Mouse (Mus musculus): ENCODE results near the gene Gm853. TPM values are rescaled to one million over a fixed set of nuclear protein-coding genes. Genes with fewer than 3 reads are reported as not detected.

The Gm853 gene
- total RNA-seq, 1 experiment from 2014 or later: not detected

DNA sequence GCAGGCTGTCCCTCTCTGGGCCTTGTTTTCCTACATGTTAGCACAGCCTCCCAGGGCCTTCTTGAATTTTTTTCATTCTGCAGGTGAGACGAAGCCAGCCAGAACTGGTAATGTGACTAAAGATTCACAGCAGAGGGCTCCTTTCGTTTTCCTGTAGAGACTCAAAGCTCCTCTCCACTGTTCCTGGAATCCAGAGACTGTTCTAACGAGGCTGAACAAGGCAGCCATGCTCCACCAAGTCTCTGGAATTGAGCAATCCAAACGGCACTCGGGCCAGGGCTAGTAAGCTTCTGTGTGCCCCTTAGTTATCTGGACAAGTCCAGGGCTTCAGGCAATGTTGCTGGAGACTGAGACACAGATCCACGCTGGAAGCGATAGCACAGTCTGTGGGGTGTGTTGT is 44.7 kb downstream of the Gm853 start:
- ATAC-seq (replicated peaks; ENCODE audit: insufficient number of reproducible peaks, low FRiP score, low TSS enrichment, poor library complexity, severe bottlenecking): no peak

DNA sequence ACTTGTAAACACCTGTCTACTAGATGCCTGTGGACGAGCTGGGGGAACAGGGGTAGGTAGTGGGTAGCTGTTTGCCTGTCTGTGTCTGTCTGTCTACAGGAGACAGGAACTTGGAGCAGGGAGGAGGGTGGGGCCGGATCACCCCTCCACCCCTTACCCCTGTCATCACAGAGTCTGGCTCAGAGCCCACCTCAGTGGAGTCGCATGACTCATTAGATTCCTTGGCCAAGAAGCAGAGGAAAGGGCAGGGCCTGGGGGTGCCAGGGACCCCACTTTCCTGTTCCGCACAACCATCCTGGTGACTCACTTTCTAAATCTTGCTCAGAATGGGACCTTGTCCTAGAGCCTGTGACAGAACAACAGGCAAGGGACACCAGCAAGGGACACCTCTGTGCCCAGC is 45.1 kb downstream of the Gm853 start:
- no peak for ATAC-seq (replicated peaks; ENCODE audit: insufficient number of reproducible peaks, low FRiP score, low TSS enrichment, poor library complexity, severe bottlenecking)

DNA sequence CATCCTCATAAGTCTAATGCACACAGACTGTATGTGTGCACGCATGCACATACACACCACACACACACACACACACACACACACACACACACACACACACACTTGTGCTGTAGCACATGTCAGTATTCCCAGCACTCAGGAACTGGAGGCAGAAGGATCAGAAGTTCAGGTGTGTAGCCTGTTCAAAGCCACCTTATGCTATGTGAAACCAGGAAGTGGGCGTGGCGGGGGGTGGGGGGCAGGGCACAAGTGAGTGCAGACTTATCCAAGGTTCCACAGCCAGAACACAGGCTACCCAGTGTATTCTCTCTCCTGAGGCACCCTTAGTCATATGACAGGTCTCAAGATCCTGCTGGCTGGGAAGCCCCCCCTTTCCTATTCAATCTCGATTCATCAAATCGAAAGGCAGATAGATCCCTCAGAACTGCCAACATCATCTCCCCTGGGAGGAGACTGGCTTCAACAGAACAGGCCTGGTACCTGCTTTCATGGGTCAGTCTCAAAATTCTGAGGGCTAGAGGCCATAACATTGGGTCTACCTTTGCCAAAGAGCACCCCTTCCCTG is 46.0 kb downstream of the Gm853 start:
- ATAC-seq (replicated peaks; ENCODE audit: insufficient number of reproducible peaks, low FRiP score, low TSS enrichment, poor library complexity, severe bottlenecking): no peak

DNA sequence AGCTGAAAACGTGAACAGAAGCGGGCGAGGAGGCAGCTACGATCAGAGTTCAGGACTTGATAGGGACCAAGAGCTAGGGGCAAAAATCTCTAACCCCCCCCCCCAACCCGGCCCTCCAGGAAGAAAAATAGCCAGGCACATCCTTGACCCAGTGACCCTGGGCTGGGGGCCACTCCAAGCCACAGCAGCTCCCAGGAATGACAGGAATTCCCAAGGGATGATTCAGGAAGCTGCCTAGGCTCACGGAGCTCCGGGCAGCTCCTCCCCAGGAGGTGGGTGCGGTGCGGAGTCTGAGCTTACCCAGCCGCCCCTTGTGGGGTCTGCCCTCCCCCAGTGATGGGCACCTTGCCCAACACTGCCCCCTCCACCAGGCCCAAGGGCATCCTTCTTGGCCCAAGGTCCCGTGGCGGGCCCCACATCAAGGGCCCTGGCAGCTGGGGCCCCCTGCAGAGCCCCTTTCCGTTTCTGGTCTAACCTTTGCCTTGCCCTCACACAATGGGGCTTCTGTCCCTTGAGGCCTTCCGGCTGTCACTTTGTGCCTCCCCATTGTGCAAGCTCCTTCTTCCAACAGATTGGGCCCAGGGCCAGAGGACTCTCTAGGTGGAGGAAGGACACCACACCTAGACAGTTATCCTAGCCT is 47.0 kb downstream of the Gm853 start, which contains the start of gene Tinagl1:
Tinagl1 (minus strand) TSS at position 51 of the 640 bp plus-strand sequence.
- ATAC-seq (replicated peaks; ENCODE audit: insufficient number of reproducible peaks, low FRiP score, low TSS enrichment, poor library complexity, severe bottlenecking): no peak

DNA sequence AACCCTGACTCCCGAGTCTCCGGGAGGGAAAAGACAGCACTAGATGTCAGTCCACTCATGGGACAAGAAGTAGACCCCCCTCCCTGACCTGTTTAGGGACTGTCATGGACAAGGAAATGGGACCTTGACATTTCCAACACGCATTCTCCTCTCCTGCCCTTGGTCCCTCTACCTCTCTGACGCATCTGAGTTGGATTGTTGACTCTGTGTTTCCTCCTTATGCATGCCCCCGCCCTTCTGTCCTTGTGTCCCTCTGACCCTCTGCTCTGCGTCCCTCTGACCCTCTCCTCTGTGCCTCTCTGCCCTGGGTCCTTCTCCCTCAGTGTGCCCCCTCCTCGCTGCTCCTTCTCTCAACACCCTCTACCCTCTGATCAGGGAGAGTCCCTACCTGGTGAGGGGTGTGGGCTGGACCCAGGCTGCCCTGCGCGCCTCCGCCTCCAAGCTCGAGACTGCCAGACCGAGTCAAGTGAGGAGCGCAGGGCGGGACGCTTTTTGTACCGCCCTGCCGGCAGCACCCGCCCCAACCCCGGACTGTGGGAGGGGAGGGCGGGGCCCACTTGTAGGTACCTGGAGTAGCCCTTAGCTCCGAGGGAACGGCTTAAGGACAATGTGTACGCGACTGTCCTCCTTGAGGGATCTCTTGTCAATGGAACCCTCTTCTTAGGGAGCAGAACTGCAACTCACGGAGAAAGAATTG is 47.7 kb downstream of the Gm853 start:
- no peak for ATAC-seq (replicated peaks; ENCODE audit: insufficient number of reproducible peaks, low FRiP score, low TSS enrichment, poor library complexity, severe bottlenecking)

DNA sequence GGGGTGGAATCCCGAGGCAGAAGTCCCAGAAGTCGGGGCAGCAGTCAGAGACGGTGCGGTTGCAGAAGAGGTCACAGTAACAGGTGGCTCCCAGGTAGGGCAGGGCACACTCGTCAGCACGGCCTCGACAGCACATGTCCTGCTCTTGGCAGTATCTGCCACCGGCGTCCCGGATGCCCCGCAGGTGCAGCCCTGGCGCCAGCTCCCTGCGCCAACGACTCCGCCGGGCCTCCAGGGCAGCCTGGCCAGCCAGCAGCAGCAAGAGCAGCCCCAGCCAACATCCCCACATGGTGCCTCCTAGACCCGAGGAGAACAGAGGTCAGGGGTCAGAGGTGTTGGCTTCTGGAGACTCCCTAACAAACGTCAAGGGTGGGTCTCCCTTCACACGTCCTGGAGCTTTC is 48.3 kb downstream of the Gm853 start:
- no peak for ATAC-seq (replicated peaks; ENCODE audit: insufficient number of reproducible peaks, low FRiP score, low TSS enrichment, poor library complexity, severe bottlenecking)

DNA sequence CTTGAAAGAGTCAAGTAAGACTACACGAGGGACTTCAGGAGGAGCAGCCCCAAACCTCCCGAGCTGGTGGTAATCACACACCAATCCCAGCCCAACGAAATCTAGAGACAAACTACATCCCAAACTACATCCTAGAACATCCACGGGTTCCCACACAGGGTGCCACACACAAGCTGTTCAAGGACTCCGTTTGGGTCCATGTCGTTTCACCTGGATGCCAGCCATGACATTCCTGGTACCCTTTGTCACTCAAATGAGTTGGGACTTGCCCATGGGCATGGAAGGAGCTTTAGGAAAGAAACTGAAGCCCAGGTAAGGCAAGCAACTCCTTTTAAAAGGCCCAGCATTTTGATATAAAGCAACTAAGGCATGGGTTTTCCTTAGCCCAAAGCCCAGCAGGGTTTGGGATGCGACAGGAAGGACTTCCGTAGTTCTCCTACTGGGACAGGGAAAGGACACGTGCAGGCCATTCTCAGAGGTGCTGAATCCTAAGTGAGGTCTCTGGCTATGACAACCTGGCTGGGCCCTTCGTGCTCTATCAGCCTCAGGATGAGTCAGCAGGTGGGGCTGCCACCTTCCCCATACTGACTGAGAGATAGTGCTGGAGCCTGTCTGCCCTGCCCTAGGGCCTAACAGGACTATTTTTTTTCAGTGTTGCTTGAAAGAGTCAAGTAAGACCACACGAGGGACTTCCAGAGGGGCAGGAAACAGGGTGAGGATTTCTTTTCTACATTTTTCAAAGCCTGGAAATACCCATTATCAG is 49.0 kb downstream of the Gm853 start:
- ATAC-seq (replicated peaks; ENCODE audit: insufficient number of reproducible peaks, low FRiP score, low TSS enrichment, poor library complexity, severe bottlenecking): no peak

DNA sequence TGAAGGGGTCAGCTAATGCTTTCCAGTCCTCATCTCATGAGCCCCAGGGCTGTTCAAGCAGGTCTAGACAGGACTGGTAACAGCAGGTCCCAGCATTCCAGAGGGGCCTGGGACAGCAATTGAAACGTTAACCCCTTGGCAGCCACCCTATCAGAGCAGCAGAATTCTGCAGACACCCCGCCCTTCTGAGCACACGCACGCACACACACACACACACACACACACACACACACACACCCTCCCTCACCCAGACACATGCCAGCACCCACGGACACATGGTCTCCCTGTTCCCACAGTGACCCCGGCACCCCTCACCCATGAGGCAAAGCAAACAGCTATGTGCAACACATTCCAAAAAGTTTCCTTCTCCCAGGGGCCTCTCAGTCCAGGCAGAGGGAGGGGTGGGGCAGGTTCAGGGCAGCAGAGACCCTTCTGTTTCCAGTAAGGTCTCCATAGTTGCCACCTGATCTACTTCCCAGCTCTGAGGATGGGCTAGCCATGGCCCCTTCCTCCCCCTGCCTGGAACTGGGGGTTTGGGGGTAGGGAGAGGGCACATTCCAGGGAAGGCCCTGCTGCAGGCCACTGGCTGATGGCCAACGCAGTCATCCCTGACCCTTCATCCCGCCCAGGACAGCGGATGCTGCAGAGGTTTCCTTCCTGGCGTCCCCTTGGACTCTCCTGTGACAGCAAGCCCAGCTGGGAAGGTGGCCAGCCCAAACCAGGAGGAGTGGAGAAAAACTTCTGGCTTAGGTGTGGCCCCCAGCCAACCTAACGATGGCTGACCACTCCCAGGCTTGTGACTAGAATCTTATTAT is 50.0 kb downstream of the Gm853 start:
- no peak for ATAC-seq (replicated peaks; ENCODE audit: insufficient number of reproducible peaks, low FRiP score, low TSS enrichment, poor library complexity, severe bottlenecking)

DNA sequence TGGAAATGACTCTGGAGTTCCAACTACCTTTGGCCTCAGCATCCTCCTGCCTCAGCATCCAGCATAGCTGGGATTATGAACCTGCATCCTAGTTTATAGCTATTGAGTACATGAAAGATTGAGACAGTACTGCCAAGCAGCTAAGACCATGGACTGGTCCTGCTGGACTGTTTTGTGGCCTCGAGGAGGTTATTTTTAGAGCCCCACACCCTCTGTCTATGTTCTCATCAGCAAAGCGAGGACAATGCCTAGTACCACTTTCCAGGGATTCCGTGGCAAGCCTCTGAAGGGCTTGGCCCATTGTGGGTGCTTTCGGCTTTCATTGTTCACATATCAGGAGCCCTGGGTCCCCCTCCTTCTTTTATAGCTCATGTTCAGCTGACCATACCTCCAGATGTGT is 51.8 kb downstream of the Gm853 start:
- no peak for ATAC-seq (replicated peaks; ENCODE audit: insufficient number of reproducible peaks, low FRiP score, low TSS enrichment, poor library complexity, severe bottlenecking)

DNA sequence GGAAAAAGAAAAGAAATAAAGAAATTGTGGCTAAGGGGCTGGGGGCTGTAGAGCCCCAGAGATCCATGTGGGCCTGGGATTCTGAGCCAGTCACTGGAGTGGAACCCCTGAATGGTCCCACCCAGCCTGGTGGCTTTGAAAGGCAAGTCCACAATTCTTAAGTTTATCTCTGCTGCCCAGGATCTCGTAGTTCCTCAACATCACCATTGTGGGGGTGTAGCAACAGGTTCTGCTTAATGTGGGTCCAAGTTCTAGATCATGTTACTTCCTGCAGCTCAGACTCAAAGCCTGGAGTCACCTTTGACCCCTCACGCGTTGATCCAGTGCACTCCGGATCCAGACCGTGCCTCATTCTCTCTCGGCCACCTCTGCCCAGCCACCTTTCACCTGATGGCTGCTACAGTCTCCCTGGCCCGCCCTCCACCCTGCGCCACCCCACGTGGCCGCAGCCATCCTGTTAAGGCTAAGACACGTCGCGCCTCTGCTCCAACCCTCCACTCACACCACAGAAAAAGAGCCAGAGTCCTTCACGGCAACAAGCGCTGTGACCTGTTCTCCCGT is 52.7 kb downstream of the Gm853 start:
- no peak for ATAC-seq (replicated peaks; ENCODE audit: insufficient number of reproducible peaks, low FRiP score, low TSS enrichment, poor library complexity, severe bottlenecking)

DNA sequence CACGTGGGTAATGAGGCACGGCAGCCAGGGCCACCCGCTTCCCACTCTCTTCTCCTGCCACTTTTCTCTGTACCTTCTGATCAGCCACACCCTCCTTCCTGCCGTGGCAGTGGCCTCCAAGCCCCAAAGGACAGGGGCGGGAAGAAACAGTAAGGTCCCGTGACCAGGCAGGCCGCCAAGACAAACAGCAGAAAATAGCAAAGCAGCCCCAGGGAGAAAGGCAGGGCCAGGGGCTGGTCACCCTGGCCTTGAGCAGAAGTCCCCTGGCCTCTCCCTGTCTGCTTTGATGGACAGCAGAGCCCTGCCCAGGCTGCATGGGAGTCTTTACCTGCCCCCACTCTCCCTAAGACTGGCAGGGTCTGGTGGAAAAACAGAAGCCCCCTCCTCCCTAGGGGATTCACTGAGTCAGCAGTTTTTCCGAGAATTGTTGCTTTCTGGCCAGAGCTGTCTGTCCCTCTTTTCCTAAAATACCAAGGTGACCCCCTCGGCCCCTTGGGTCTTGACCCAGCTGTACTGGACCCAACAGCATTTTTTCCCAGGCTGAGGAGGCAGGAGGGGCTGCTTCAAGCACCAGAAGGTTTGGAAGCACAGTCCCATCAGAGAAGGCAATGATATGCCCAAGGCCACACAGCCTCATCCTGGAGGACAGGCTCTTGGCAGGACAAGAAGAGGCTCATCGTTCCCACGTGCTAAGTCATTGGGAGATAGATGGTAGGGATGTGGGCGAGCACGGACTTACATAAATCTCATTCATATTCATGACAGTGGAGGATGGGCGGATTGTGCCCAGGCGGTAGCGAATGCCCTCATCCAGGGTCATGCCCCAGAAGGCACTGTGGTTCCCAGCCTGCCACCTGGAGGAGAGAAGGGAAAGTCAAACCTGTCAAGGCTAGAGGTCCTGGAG is 53.7 kb downstream of the Gm853 start:
- no peak for ATAC-seq (replicated peaks; ENCODE audit: insufficient number of reproducible peaks, low FRiP score, low TSS enrichment, poor library complexity, severe bottlenecking)

DNA sequence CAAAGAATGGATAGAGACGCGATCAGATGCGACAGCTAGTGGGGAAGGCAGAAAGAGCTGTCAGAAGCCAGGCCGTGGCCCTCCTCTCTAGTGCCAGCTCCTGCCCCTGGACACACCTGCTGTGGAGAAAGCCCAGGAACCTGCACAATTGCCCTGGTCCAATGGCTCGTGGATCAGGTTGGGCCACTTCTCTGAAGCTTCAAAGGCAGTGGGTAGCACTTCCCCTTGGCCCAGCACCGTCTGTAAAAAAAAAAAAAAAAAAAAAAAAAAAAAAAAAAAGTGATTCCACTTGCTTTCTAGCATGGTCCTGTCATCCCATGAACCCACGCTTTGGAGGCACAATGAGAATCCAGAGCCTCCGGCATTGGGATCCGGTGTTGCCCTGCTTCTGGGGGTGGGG is 54.4 kb downstream of the Gm853 start:
- no peak for ATAC-seq (replicated peaks; ENCODE audit: insufficient number of reproducible peaks, low FRiP score, low TSS enrichment, poor library complexity, severe bottlenecking)

DNA sequence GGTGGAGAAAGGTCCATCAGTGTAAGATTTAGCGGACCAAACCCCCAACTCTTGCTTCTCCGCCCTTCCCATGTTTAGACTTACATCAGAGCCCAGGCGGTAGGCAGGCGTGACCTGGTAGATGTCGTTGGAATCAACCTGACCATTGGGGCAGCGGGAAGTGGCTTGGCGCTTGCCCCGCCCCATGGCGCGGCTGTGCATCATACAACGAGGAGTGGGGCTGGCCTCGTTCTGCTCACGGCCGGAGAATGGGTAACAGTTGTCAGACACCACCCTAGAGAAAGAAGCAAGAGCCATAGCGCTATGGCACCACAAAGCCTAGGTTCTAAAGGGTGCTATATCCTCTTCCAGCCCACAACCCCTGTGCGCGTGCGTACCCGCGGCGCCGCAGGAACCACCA is 54.9 kb downstream of the Gm853 start:
- no peak for ATAC-seq (replicated peaks; ENCODE audit: insufficient number of reproducible peaks, low FRiP score, low TSS enrichment, poor library complexity, severe bottlenecking)

DNA sequence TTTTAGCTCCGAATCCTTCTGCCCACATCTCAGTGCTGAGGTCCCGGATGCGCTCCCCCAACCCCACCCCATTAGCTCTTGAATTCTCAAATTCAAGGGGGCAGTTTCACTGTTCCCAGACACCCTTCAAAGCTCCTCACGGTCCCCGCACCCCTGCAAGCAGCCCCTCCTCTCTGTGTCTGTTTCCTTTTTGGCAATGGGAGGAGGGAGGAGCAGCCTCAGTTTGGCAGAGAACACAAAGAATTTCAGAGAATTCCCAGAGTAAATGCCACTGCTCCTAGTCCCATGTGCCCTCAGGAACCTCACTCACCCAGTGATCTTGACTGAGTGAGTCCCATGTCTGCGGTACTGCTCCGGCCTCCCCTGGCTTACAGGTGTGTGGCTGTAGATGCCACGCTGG is 55.6 kb downstream of the Gm853 start:
- ATAC-seq (replicated peaks; ENCODE audit: insufficient number of reproducible peaks, low FRiP score, low TSS enrichment, poor library complexity, severe bottlenecking): no peak

DNA sequence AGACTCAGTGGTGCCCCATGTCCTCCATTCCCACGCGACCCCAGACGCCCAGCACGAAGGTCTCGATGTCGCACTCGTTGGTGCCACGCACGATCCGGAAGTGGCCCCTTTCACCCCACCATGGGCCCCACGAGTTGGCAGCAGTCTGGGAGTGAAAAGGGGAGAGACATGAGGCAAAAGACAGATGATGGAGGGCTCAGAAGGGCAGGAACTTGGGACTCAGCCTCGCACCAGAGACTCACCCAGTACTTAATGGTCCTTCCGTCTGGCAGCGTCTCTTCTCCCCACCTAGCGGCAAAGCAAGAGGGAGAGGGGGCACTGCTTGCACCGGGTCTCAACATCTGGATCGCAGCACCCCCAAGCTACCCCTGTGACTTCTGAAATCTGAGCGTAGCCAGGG is 56.1 kb downstream of the Gm853 start:
- no peak for ATAC-seq (replicated peaks; ENCODE audit: insufficient number of reproducible peaks, low FRiP score, low TSS enrichment, poor library complexity, severe bottlenecking)

DNA sequence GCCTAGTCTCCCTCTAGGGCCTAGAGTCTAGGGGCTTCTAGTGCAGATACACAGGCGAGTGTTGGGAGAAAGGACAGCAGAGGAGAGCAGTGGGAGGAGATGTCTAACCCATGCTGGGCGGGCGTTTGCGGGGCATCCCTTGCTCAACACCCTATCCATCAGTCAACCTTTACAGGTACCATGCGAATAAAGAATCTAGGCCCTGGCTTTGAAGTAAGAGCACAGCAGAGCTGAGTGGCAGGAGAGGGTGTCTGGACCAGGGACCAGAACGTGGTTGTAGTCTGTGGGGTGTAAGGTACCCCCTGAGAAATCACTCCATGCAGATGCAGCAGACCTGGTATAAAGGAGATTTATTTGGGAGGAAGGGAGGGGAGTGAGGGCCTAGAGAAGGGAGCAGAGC is 58.1 kb downstream of the Gm853 start:
- ATAC-seq (replicated peaks; ENCODE audit: insufficient number of reproducible peaks, low FRiP score, low TSS enrichment, poor library complexity, severe bottlenecking): no peak

DNA sequence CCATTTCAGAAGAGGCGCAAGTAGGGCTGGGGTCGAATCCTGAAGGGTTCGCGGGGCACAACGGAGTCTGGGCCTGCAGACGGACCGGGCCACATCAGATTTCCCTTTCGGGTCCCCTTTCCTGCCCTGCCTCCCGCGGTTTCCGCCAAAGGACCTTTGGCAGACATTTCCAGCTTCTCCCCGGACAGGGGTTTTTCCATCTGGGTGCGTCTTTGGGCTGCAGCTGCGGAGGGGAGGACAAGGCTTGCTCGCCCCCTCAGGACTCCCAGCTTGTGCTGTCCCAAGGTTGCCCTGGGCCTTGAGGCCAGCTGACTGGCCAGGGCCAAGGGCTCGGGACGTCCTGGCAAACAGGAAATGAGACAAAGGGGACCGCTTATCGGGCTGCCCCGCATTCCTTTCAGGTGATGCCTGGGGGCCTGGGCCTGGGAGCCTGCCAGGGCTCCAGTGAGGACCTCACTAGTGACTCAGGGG is 58.8 kb downstream of the Gm853 start:
- ATAC-seq (replicated peaks; ENCODE audit: insufficient number of reproducible peaks, low FRiP score, low TSS enrichment, poor library complexity, severe bottlenecking): no peak
